Mouse (Mus musculus) thymus, postnatal 10 days (tissue): Measurements from ENCODE around the gene Gnai1.

Experiments
- DNase-seq, 2 experiments: peaks; one replicate each; pipeline ENCODE4 v3.0.0; 2021; ENCODE audit warnings: low spot score in 2 of 2

Gnai1 gene

GRCm38 (mm10) chr5:18288079-18288478, 72.1 kb downstream of the Gnai1 start:
- DNase-seq, result no peak

GRCm38 (mm10) chr5:18282095-18282494, 78.1 kb downstream of the Gnai1 start:
- no peak for DNase-seq

- no peak for DNase-seq
Observed at GRCm38 (mm10) chr5:18274352-18274940, 85.7 kb downstream of the Gnai1 start.

GRCm38 (mm10) chr5:18273291-18274284, 86.6 kb downstream of the Gnai1 start:
- no peak for DNase-seq

GRCm38 (mm10) chr5:18250379-18251017, 109.7 kb downstream of the Gnai1 start:
- DNase-seq, result no peak

- no peak for DNase-seq
Observed at GRCm38 (mm10) chr5:18249132-18249531, 111.0 kb downstream of the Gnai1 start.

- DNase-seq, result no peak
Observed at GRCm38 (mm10) chr5:18229396-18229795, 130.8 kb downstream of the Gnai1 start.

- DNase-seq, result no peak
Observed at GRCm38 (mm10) chr5:18228866-18229265, 131.3 kb downstream of the Gnai1 start.

- no peak for DNase-seq
Observed at GRCm38 (mm10) chr5:18220873-18221272, 139.3 kb downstream of the Gnai1 start.

- DNase-seq, result no peak
Observed at GRCm38 (mm10) chr5:18218292-18218691, 141.9 kb downstream of the Gnai1 start.

- no peak for DNase-seq
Observed at GRCm38 (mm10) chr5:18217856-18218255, 142.3 kb downstream of the Gnai1 start.
